Mouse (Mus musculus) liver, embryonic 15.5 days (tissue): ENCODE measurements at regions not wholly inside any gene's neighbourhood (a gene's known extent, or its start where the extent isn't known, plus 50 kb on each side); places are given as distances from the start of the nearest gene placed in this dataset.

Source experiments
- ATAC-seq: fragments of 200-750 bp; cut with Nextera tagmentation; 2 replicates; pipeline ENCODE4 v1.8.0; 2017; ENCODE audit warnings: moderate number of reproducible peaks, mild to moderate bottlenecking, moderate library complexity; ENCODE audit not compliant: insufficient read depth
- H3K27ac ChIP-seq: fragments of 300-500 bp; sonication (generic); replicated peaks from 2 replicates; pipeline ENCODE4 v1.5.1; 2015; ENCODE audit warnings: mild to moderate bottlenecking, inconsistent platforms
- H3K27me3 ChIP-seq: fragments of 300-500 bp; sonication (generic); 2 replicates; pipeline ENCODE4 v1.6.1; 2015; ENCODE audit warnings: mild to moderate bottlenecking, inconsistent platforms
- H3K36me3 ChIP-seq: fragments of 300-500 bp; sonication (generic); replicated peaks from 2 replicates; pipeline ENCODE4 v1.6.1; 2015; ENCODE audit warnings: moderate library complexity, mild to moderate bottlenecking, inconsistent platforms
- H3K4me1 ChIP-seq: fragments of 300-500 bp; sonication (generic); replicated peaks from 2 replicates; pipeline ENCODE4 v1.6.1; 2015; ENCODE audit warnings: inconsistent platforms
- H3K4me2 ChIP-seq: fragments of 300-500 bp; sonication (generic); 2 replicates; pipeline ENCODE4 v1.6.1; 2015; ENCODE audit warnings: moderate library complexity, mild to moderate bottlenecking, inconsistent platforms
- H3K4me3 ChIP-seq: fragments of 300-500 bp; sonication (generic); replicated peaks from 2 replicates; pipeline ENCODE4 v1.5.1; 2015; ENCODE audit warnings: mild to moderate bottlenecking, inconsistent platforms
- H3K9ac ChIP-seq: fragments of 300-500 bp; sonication (generic); 2 replicates; pipeline ENCODE4 v1.6.1; 2015; ENCODE audit warnings: moderate library complexity, mild to moderate bottlenecking, inconsistent platforms
- H3K9me3 ChIP-seq: fragments of 300-500 bp; sonication (generic); replicated peaks from 2 replicates; pipeline ENCODE4 v1.6.1; 2016; ENCODE audit warnings: inconsistent platforms
- WGBS: fragments of 180-500 bp; shearing (Covaris S2); methylation state at CpG from one replicate; pipeline ENCODE4 v1.1.7; 2015; ENCODE audit warnings: mixed read lengths; ENCODE audit not compliant: insufficient replicate concordance; 5-methylcytosine and 5-hydroxymethylcytosine counted together

DNA sequence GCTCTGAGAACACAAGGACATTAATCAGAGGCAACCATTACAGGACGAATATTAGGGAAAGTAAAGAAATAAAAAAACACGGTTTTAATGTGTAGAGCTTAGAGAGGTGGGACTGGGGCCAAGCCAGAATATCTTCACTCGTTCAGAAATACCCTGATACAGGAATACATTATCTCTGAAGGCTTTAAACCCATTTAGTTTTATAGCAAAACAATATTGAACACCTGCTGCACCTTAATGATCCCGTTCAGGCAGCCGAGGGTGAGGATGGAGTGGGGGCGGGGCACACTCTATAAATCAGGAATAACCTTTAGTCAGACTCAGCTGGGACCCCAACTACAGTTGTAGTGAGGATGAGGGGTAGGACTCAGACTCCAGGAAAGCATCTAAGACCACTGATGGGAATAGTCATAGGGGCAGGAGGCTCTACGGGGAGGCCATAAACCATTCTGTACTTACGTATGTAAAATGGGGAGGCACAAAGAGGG is 508.0 kb upstream of the Adam5 start:
- ATAC-seq, result no peak
- Histone ChIP-seq H3K9me3 (no peaks in the 10 kb centered on the region), H3K27ac (no peak overlapping the region), H3K27me3 (no peaks in the 10 kb centered on the region), H3K4me3 (no peak overlapping the region), H3K4me1 (no peaks in the 10 kb centered on the region), H3K9ac (no peak overlapping the region), H3K4me2 (no peak overlapping the region), H3K36me3 (no peaks in the 10 kb centered on the region)
- 66% methylated on average over 8 of the region's 8 CpGs for WGBS

DNA sequence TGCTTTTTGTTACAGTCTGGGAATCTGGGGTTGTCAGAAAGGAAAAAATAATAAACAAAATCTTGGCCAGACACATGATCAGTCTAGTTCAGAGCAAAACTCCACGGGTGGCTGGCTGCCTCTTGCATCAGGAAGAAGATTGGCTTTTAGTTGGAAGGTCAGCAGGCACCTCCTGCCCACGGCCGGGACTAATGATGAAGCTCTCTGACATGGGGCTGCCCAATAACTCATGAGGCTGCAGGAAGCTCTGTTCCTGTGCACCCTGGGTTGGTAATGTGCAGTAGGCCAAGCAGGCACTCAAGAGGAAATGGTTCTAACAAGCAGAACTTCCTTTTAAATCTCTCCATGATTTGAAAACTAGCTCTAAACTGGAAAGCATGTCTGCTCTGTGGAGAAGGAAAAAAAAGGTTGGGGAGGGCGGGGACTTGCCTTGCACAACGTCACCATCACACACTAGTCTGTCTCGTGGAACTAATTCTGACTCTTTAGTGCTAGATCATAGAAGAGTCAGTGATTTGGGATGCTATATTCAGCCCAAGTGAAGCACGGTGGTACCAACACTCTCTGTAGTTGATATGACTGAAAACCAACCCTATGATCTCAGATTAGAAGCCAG is 507.1 kb upstream of the Adam5 start:
- Histone ChIP-seq H3K27me3 (no peaks in the 10 kb centered on the region), H3K27ac (no peak overlapping the region), H3K9me3 (no peaks in the 10 kb centered on the region), H3K36me3 (no peaks in the 10 kb centered on the region), H3K4me3 (no peak overlapping the region), H3K4me1 (no peaks in the 10 kb centered on the region), H3K4me2 (no peak overlapping the region), H3K9ac (no peak overlapping the region)
- ATAC-seq, result no peak
- 18% methylated on average over 7 of the region's 7 CpGs for WGBS

DNA sequence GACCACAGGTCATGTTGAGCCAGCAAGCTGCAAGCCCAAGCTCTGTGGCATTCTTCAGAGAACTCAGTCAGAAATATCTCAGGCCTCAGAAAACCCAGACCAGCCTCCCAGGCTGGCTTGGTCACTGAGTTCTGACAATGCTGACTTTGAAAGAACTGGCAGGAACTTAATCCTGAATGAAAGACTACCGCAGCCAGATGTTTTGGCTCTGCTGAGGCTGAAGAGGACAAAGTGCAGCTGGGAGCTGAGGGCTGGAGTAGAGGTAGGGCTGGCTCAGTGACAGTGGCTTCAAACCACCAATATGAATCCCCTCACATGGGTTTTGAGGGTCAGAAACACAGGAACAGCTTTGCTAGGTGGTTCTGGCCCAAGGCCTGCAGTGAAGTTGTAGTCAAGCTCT is 505.6 kb upstream of the Adam5 start:
- Histone ChIP-seq H3K36me3 (no peaks in the 10 kb centered on the region), H3K9me3 (no peaks in the 10 kb centered on the region), H3K27ac (no peak overlapping the region), H3K4me3 (no peak overlapping the region), H3K4me1 (no peaks in the 10 kb centered on the region), H3K4me2 (no peak overlapping the region), H3K27me3 (no peaks in the 10 kb centered on the region), H3K9ac (no peak overlapping the region)
- 71% methylated on average over 1 of the region's 1 CpGs for WGBS
- ATAC-seq, result no peak

DNA sequence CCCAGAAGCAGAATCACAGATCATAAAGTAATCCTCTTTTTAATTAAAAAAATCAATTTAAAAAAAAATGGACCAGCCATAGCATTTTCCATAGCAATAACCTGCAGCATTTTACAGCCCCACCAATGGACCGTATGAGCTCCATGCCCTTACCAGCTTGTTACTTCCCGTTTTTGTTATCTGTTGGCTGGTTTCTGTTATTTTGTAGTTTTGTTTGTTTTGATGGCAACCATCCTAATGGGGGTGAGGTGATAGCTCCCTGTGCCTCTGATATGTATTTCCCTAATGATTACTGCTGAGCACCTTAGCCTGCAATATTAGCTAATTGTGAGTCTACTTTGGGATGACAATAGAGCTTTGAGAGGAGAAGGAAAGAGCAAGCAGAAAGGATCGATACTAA is 504.1 kb upstream of the Adam5 start:
- H3K4me3 ChIP-seq, result no peak overlapping the region
- H3K4me2 ChIP-seq, result no peak overlapping the region
- no peaks in the 10 kb centered on the region for H3K4me1 ChIP-seq
- H3K9ac ChIP-seq, result no peak overlapping the region
- no peaks in the 10 kb centered on the region for H3K27me3 ChIP-seq
- no peaks in the 10 kb centered on the region for H3K36me3 ChIP-seq
- no peaks in the 10 kb centered on the region for H3K9me3 ChIP-seq
- H3K27ac ChIP-seq, result no peak overlapping the region
- 25% methylated on average over 3 of the region's 3 CpGs for WGBS
- ATAC-seq, result no peak

DNA sequence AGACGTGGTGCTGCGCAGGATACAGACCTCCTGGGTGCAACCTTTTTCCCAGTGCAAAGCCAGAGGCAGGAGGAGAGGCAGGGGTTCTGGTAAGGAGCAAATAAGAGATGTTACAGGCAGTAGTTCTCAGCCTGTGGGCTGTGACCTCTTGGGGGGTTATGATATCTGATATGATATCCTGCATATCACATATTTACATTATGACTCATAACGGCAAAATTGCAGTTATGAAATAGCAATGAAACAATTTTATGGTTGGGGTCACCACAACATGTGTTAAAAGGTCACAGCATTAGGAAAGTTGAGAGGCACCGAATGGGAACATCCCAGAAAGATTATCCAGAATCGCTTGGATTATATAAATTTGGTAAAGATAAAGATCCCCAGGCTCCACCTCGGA is 502.8 kb upstream of the Adam5 start:
- 64% methylated on average over 6 of the region's 6 CpGs for WGBS
- Histone ChIP-seq H3K4me1 (no peaks in the 10 kb centered on the region), H3K27me3 (no peaks in the 10 kb centered on the region), H3K9me3 (no peaks in the 10 kb centered on the region), H3K27ac (no peak overlapping the region), H3K36me3 (no peaks in the 10 kb centered on the region), H3K4me3 (no peak overlapping the region), H3K4me2 (no peak overlapping the region), H3K9ac (no peak overlapping the region)
- ATAC-seq, result no peak

DNA sequence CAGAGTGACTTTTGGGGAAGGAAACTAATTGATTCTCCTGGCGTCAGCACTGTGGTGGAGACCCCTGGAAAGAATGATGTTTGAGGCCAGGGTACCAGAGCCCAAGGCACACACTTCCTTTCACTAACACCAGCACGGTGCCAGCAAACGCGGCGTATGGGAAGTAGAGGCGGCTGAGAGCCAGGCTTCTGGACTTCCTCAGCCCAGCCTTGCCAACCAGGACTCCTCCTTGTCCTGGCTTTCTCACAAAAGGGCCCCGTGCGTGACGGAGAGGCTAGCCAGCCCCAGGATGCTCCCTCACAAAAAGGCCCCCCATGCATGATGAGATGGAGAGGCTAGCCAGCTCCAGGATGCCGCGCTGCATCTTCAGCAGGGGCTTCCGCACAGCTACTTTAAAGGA is 502.1 kb upstream of the Adam5 start:
- 47% methylated on average over 12 of the region's 12 CpGs for WGBS
- Histone ChIP-seq H3K27me3 (no peaks in the 10 kb centered on the region), H3K27ac (no peak overlapping the region), H3K4me2 (no peak overlapping the region), H3K4me3 (no peak overlapping the region), H3K9me3 (no peaks in the 10 kb centered on the region), H3K36me3 (no peaks in the 10 kb centered on the region), H3K9ac (no peak overlapping the region), H3K4me1 (no peaks in the 10 kb centered on the region)
- no peak for ATAC-seq

DNA sequence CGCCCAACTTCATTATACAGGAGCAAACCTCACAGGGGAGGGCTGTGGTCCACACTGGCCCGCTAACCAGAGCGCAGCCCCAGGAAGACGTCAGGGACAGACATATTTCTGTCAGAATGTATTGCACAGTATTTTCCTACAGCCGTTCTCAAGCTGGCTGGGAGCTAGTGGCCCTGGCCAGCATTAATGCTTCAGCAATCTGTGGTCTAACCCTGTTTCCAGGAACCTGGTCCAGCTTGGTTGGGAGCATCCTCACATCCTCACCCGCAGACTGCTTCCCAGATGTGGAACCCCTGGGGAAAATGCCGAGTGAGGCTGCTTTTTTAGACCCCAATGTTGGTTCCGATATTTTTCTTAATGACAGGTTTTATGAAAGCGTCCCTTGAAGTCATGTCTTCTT is 500.6 kb upstream of the Adam5 start:
- no peak for ATAC-seq
- 63% methylated on average over 9 of the region's 9 CpGs for WGBS
- no peaks in the 10 kb centered on the region for H3K36me3 ChIP-seq
- H3K27me3 ChIP-seq, result no peaks in the 10 kb centered on the region
- H3K9ac ChIP-seq, result no peak overlapping the region
- H3K4me3 ChIP-seq, result no peak overlapping the region
- H3K9me3 ChIP-seq, result no peaks in the 10 kb centered on the region
- H3K4me2 ChIP-seq, result no peak overlapping the region
- H3K27ac ChIP-seq, result no peak overlapping the region
- no peaks in the 10 kb centered on the region for H3K4me1 ChIP-seq

DNA sequence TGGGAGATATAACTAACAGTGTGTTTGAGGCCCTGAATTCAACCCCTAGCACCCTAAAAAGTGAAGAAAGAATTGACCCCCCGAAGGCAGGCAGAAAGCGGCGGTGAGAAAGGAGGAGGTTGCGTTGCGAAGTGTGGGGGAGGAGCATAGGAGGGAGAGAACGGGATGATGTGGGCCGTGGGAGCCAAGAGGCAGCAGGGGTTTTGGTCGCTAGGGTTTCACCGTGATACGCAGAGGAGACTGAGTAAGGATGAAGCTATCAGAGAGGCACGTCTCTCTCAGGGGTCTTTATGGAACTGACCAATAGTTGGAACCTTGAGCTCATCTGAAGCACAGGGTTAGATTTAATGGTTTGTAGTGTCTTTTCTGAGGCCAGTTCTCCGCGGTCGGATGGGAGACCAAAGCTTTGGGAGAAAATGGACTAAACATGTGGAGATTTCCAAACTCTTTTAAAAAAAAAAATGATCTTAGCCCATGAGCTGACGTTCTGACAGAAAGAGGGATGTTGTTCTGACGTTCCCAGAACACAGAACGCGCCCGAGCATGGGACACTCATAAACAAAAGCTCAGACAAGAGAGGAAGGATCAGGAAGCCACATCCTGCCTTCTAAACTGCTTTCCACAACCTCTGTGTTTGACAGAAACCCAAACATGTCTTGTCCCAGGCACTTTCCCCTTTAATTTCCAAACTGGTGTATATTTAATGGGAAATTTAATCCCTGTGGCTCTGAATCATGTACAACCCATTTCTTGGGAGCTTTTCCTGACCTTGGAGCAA is 499.7 kb upstream of the Adam5 start:
- Histone ChIP-seq H3K36me3 (no peaks in the 10 kb centered on the region), H3K27me3 (no peaks in the 10 kb centered on the region), H3K9me3 (no peaks in the 10 kb centered on the region), H3K4me2 (no peak overlapping the region), H3K9ac (no peak overlapping the region), H3K27ac (no peak overlapping the region), H3K4me1 (no peaks in the 10 kb centered on the region), H3K4me3 (no peak overlapping the region)
- no peak for ATAC-seq
- 34% methylated on average over 19 of the region's 19 CpGs for WGBS

DNA sequence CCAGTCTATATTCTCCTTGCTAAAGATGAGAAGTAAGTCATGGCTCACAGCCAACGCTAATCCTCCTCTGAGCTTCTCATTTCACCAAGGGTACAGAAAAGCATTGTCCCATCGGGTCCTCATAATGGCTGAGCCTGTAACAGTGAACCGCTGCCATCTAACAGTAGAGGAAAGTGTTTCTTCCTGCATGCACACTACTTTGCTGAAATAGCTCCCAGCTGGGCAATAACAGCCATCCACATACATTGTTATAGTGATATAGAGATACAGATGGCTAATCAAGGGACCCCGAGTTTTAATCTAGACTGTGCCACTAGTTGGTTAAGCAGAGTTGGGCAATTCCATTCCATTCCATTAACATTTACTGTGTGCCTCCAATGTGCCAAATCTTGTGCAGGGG is 492.2 kb upstream of the Adam5 start:
- Histone ChIP-seq H3K9ac (no peak overlapping the region), H3K4me1 (no peaks in the 10 kb centered on the region), H3K27me3 (no peaks in the 10 kb centered on the region), H3K36me3 (no peaks in the 10 kb centered on the region), H3K4me2 (no peak overlapping the region), H3K4me3 (no peak overlapping the region), H3K27ac (no peak overlapping the region), H3K9me3 (no peaks in the 10 kb centered on the region)
- ATAC-seq, result no peak
- WGBS, result 65% methylated on average over 4 of the region's 4 CpGs

DNA sequence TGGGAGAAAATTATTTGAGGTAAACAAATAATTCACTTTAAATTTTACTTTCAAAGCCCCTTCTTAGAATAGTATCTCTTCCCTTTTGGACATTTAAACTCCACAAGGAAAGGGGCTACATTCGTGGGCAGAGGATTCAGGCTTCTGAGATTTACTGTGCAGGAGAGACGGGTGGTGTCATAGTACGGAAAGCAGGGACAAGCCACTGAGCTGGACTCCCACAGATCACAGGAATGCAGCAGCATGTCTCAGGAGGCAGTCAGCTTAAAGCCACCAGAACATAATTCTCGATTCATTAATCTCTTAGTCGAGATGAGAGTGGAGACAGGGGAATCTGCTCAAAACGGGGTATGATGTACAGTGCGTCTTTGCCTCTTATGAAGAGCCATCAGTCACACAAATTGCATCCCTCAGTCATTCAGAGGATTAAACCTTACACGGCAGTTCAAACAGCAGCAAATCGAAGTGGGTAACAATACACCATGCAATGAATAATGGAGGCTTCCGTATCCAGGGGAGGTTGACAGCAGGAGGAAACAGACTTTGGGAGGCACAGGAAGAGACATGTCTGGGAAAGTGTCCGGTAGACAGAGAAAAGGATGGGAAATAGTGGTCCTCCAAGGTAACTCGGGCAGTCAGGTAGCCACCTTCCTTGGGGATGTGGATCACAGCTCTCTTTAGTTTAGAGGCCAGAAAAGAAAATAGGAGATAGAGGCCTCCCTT is 487.8 kb upstream of the Adam5 start:
- Histone ChIP-seq H3K4me3 (no peak overlapping the region), H3K9me3 (no peaks in the 10 kb centered on the region), H3K4me1 (no peaks in the 10 kb centered on the region), H3K9ac (no peak overlapping the region), H3K27me3 (no peaks in the 10 kb centered on the region), H3K36me3 (no peaks in the 10 kb centered on the region), H3K4me2 (no peak overlapping the region), H3K27ac (no peak overlapping the region)
- ATAC-seq, result no peak
- WGBS, result 44% methylated on average over 12 of the region's 12 CpGs

DNA sequence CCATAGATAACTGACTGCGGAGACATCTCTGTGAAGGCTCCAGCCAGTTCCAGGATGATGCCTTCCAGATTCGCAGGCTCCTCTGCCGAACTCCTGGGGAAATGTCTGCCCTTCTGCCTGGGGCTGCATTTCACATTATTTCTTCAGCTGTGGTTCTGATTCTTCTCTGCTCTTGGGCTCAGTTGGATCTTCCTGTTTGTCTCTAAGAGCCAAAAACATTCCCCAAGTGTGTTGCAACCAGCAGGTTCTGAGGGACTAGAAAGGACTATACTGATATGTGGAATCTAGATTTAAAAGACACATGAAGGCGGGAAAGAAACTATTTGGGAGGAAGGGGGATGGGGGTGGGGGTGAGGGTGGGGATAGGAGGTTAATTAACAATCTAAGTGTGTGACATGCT is 483.8 kb upstream of the Adam5 start:
- no peak overlapping the region for H3K4me2 ChIP-seq
- no peaks in the 10 kb centered on the region for H3K27me3 ChIP-seq
- H3K4me1 ChIP-seq, result no peaks in the 10 kb centered on the region
- no peak overlapping the region for H3K27ac ChIP-seq
- H3K36me3 ChIP-seq, result no peaks in the 10 kb centered on the region
- H3K9me3 ChIP-seq, result no peaks in the 10 kb centered on the region
- WGBS, result 63% methylated on average over 4 of the region's 4 CpGs
- no peak overlapping the region for H3K9ac ChIP-seq
- ATAC-seq, result no peak
- no peak overlapping the region for H3K4me3 ChIP-seq
